Mouse (Mus musculus) embryo, embryonic 11.5 days (tissue): ENCODE measurements around the gene Txk.
A peak's percentile ranks its signal among the peaks of the same experiment; 100 is the strongest.

Source experiments
- DNase-seq: peaks from one replicate; pipeline ENCODE4 v3.0.0-alpha.2; 2012; ENCODE audit warnings: low read depth, low spot score

Txk gene

DNA sequence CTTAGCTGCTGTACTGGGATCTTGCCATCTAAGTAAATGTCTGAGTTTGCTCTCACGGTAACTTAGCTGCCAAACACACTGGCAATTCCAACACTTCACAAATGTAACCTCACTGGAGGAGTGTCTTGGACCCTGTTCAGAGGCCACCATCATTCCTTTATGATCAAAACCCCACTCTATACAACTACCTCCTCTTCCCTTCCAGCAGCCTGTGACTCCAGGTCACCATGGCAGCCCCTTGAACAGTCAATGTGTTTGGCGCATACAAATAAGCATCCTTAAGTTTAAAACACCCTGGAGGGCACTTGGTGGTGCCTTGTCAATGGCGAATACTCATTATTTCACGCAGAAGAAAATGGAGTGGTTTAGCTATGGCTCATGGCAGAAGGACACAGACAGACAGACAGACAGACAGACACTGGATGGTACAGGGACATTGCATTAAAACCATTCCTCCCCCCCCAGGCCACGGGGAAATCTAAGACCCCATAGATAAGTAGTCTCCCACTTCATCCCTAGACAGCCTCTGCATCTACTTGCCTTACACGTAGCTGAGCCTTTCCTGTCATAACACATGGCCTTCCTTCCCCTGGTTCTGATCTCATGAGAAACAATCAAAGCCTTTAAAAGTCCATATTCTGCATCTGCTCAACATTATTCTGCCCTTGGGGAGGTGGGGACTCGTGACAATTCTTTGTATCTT, 1.4 kb downstream of the Txk start:
- DNase-seq, result no peak

DNA sequence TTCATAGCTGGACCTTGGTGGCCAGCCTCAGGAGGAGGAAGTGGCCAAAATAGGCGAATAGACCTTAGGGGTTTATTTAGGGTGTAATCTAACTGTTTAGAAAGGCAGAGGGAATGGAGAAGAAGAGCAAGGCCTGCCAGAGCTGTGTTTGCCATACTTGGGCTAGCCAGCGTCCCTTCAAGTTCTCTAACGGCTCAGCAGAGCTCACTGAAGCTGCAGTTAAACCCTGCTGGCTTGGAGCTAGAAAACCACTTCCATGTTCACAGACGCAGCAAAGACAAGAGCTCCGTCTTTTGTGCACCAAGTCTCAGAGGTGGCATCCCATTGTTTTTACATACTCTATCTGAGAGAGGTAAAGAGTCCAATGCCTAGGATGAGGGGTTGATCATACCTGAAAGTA, 2.4 kb downstream of the Txk start:
- no peak for DNase-seq

DNA sequence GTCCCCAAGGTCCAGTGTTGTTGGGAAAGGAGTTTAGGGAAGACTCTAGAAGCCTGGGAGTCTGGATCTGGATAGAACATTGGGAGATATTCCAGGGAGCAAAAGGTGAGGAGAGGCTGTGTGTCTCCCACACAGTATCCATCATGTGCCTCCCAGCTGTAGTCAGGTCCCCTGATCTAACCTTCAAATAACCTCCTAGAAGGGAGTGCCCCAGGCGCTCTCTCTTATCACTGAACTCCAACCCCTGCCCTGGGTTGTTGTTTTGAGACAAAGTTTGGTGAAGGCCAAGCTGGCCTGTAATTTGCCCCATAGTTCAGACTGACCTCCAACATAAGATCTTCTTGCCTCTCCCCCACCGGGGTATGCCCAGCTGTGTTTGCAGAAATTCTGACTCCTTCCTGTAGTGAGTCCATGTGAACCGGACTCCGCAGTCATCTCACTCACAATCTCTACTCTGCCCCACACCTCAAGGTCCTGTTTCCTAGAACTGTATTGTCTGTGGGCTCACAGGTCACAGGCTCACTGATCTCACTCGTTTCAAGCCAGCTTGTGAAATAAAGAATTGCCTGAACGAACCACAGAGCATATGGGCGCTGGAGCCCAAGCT, 3.8 kb downstream of the Txk start:
- no peak for DNase-seq

DNA sequence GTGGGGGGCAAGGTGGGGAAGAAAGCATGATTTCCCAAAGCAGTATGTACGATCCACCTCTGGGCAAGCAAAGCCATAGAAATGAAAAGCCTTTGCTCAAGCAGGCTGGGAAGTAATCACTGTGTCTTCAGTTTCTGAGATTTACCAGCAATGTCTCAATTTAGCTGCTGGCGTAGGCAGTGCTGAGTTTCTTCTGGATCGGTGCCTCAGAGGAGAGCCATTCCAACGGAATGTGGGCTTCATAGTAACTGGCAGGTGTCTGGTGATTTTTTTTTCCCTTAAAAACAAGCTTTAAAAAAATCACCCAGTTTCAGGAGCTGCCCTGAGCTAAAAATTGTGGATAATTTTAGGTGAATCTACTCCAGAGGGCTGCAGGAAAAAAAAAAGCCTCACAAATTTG, 5.2 kb downstream of the Txk start:
- DNase-seq, result no peak

DNA sequence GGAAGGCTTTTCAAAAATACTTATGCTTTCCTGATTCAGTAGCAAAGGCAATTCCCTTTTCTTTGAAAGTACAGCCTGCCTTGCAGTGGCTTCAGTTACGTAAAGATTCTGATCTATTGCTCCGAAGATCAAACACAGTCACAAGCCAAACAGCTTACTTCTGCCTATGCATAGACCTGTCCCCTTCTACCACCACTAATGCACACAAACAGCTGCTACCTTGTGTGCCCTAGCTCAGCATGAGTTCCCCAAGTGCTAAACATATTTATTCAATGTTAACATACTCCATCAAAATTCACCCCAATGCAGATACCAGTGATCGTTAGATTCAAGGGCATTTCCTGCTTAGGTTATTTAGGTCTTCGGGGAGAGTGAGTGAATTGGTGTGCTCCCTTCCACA, 6.1 kb downstream of the Txk start:
- DNase-seq, result no peak

DNA sequence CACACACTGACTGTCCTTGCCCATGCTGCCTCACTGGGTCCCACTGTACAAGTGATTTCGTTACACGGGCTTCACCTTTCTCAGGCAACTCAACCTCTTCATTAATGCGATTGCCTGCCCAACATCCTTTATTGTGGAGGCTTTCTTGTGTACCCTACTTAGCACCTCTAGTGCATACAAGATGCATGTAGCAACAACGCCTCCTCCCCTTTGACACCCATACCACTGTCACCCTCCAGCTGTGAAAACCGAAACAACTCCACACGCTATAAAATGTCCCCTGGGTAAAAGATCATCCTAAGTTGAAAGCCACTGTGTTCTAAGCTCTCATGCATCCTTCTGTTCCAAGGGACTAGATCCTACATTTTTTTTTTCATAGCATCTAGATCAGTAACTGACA, 9.5 kb downstream of the Txk start:
- DNase-seq, result no peak

DNA sequence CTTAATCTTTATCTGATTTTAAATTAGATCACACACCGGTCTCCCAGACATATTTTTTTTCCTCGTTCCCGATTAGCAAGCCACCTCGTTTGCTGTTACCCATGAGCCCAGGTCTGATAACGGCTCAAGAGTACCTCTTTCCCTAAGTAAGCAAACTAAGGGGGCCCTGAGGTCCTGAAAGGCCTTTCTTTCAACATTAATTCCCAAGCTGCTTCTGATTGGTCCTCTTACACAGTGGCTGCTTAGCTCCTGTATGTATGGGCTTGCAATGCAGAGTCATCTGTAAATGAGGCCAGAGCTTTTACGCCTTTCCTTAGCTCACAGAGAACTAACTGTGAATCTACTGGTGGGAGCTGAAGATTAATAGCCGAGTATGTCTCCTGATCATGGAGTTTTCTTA, 15.7 kb downstream of the Txk start:
- DNase-seq, result no peak

DNA sequence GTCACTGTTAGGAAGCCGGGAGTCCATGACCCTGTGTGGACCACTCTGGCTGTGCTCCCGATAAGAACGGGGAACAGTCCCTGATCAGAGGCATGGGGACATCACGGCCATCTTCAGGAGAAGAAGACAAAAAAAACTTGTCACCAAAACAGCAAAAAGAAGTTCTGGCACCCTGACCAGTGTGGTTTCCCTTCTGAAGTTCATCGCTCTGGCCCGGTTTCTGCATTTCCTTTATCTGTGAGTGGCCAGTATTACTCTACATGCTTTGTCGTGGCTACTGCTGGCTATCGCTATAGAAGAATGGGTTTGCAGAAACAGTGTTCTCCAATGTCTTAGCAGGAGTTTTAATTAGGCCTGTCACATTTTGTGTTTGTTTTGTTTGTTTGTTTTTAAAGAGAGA, 16.1 kb downstream of the Txk start:
- no peak for DNase-seq

DNA sequence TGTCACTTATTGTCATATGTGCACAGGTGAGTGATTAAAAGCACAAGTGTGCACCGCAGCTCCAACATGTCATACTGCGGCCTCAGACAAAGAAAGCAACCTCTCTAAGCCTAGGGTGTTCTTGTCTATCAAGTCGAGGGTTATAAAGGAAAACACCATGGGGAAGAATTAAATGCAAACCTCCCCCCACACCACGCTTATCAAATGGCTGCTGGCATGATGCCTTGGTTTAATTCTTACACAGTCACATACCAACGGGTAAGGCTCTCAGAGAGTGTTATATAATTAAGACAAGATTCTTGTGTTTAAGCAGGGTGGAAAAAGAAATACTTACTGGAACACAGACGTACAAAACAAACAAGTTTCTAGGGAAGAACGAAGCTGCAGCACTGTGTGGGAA, 16.8 kb downstream of the Txk start:
- DNase-seq, result no peak

DNA sequence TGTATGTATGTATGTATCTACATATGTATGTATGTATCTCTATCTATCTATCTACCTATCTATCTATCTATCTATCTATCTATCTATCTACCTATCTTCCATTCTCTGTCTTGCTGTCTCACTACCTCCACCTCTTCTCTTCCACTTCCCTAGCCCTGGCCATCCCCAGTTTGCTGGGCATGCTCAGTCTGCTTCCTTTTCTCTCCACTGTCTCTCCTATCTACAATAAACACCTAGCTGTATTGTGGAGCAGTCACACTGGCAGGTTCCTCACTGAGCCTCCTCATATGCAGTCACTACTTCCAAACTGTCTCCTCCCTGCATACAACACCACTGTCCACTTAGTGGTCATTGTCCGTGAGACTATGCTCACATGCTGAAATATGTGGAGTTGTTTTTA, 19.7 kb downstream of the Txk start:
- no peak for DNase-seq

DNA sequence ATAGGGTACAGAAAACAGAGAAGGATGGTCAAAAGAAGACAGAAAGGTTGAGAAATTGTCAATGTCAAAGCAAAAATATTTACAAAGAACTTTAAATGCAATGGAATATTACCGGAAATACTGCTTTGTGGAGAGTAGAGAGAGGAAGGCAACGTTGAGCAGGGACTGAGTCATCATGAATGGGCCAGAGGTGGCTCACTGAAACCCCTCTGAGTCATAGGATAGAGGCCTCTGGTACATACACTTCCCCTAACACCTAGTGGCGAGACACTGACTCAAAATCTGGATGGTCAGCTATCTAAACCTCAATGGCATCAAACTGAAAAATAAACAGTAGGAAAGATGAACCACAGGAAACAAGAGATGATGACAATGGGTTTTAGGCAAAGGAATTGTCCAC, 27.2 kb downstream of the Txk start:
- DNase-seq, result no peak

DNA sequence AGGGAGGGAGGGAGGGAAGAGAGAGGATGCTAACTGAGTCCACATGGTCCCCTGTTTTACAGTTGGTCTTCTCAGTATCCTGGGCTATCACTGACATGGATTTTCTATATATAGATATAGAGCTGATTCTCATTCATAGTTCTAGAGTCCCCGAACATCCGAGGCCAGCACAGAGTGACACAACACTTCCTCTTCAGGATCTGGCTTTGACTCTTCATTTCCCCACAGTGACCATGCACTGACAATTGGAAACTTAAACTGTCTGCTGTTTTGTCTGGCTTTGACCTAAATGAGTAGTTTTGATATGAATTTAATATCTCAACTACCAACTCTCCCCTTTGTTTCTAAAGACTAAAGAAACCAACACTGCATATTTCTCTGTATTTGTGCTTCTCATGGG, 29.1 kb downstream of the Txk start:
- DNase-seq, result no peak

DNA sequence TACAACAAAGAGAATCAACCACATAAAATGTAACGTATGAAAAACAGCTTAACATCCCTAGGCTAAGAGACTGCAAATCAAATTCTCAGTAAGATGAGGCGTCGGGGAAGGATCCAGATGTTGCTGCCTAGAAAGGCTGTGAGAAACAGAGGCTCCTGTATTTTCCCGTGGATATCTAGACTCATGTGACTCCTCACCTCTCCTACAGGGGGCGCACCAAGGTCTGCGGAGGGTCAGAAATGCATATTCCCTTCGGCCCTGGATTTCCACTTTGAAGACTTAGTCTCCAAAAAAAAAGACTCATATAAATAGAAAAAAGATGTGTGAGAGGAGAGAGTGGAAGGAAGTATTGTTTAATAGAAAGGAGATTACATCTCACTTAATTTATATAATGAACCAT, 32.0 kb downstream of the Txk start:
- DNase-seq, result no peak

DNA sequence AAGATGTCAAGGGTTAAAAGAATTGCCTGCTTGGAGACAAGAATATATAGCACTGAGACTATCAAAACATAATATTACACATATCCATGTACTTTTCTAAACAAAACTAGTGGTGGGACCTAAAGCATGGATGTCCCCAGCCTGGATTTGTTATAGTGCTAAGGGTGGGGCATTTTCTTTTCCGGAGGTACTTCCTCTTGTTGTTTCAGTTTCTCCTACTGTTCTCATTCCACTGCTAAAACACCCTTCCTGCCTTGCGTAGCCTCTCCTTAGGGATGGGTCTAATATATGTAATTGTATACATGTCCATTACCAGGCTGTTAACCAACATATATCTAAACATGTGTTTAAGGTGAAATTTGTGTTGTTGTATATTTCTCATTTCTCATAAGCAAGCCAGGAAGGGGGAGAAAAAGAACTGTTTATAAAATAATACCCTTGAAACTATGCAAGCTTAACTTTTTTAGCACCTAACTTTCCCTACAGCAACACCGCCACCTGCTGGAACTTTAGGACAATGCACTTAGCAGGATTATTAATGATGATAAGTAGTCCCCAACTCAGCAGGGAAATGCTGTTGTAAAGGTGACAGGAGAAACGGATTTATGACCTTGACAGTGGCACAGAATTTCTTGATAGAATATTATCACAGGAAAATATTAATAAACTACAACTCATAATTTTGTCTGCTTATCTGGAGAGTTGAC, 41.9 kb downstream of the Txk start:
- DNase-seq, result peak; percentile 46

DNA sequence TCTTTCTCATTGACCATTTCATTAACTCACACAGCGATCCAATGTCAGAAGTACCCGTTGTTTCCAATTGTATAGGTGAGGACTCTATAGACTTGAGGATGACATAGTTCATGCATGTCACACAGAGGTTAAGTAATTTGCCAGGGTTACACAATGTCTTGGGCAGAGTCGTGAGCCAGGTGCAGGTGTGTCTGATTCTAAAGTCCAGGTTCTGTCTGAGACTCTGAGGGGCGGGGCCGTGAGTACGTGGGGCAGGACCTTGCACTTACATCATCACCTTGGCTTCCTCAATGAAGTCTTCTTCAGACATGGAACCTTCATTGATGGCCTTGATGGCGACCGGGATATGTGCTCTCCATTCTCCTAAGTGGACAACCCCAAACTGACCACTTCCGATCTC, 42.6 kb downstream of the Txk start:
- DNase-seq, result no peak

DNA sequence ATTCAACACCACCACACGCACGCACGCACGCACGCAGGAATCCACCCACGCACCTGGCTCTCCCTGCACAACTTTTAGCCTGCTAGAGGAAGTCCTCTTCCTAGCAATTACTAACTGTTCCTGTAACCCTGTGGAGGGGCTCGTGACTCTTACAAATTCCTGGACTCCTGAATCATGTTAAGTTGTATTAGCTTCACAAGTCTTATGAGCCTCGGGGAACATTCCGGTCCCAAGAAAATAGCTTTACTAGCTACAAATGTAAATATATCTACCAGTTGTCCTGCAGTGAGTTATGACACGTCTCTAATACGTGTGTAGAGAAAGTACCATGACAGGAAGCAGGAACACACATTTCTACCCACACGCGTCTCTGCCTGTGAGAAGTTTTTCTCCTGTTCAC, 43.1 kb downstream of the Txk start:
- no peak for DNase-seq

DNA sequence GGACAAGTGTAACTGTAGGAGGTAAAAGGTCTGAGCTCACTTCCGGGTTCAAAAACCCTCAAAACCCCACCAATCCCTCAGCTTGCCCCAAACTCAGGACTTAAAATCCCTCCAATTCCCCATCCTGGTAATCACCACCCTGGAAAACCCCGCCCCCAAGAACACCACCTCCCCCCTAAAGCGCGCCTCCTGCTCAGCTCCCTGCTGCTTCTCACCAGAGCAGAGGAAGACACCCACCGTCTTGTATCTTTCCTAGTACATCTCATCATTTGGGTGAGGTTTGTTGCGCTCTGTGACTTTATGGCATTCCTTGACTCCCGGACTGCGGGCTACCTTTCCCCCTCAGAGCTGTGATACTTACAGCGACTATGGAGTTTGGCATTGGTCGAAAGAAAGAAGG, 45.9 kb downstream of the Txk start:
- no peak for DNase-seq

DNA sequence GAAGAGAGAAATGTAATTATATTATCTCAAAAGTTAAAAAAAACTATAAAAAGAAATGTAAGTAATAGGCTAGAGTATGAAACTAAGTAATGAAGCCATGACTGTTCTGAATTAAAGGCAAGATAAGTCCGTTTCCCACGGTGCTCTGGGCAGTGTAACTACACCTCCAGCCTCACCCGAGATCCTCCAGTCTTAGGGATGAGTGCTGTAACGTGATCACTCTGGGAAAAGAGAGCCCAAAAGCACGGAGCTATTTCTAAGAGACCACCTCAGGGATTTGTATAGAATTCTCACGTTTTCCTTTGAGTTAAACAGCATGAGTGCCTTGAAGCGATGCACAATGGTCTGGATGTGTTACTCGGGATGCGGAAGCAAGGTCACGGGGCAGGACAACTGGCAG, 46.5 kb downstream of the Txk start:
- no peak for DNase-seq

DNA sequence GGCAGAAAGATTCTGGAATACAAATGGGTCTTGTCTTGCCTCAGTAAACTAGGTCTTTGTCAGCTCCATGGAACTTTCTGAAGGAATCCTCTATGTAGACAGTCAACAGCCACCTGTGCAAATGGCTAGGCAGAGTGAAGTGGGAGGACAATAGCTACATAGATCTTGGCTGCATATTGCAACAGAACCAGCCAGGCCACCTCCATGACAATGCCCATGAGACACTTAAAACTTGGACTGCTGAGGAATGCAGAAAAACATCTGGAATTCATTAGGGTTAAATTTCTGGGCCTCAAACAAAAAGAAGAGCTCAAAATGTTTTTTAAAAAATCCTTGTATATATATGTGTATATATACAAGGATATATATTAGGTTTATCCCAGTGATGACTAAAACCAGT, 50.4 kb downstream of the Txk start:
- no peak for DNase-seq

DNA sequence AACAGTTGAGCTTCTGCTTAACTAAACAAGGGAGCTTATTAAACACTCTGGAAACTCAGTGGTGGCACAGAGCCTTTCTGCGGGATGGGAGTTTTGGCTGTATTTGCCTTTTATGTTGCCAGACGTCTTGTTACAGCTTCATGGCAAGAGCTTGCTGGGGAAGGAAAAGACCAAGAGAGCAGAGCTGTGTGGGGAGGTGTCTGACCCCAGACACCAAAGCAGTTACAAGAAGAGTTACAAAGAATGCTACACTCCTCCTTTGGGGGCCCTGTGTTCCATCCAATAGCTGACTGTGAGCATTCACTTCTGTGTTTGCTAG, 53.1 kb downstream of the Txk start:
- no peak for DNase-seq

DNA sequence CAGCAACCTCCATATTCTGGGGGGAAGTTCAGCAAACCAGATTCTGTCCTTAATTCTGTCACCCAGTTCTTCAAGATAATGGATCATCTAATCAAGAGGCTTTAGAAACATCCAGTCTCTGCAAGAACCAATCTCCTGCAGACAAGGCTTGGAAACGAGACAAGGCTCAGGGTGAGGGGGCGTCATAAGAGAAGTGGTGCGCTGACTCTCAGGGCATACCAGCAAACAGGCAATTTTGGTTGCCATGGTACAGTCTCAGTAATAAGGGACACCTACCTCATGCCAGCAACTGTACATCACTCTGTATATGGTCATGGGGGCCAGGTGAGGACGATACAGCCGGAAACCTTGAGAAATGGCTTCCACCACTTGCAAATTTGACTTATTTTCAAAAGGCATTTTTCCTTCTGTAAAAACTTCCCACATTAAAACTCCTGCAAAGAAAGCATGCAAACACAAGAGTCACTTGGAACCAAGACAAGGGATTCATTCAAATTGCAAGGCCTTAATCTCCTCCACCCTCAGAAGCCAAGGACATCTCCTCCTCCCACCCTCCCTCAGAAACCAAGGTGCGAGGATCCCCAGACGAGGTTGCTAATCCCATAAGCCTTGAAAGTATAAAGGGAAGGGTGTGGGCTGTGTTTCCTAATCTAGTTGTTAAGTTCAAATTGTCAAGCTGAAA, 53.6 kb downstream of the Txk start:
- no peak for DNase-seq

DNA sequence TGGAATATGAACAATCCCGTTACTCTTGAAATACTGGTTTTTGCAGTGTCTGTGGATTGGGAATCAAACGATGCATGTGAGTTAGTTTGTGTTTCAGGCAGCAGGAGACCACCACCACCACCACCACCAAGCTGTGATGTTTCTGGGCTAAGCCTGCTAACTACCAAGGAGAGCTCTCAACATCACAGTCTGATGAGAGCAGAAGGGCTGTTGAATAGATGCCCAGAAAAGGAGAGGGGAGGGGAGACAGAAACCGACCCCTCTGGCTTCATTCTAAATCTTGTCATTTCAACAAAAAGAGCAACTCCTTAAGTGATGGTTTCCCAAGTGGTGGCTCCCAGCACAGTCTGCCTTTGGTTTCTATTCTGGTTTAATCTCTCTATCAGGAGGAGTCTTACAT, 54.2 kb downstream of the Txk start:
- DNase-seq, result no peak

DNA sequence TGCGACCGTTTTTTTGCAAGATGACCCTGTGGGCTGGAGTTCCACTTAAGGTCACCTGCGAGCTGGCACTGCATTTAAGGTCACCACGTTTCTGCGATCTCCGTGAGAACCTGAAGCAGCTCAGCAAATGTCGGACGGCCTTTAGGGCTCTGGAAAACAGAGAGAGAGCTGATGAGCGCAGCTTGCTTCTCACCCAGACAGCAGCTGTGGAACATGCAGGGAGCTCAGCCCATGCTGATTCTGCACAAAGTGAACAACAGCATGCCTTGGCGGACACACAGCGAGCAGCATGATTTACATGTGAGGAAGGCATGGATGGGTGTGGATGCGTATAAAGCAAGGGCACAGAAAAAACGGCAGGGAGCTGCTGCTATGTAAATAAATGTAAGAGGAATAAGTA, 56.1 kb downstream of the Txk start:
- DNase-seq, result no peak
